Mouse (Mus musculus): ENCODE data around the gene 1700018F24Rik.
"Not testable (repeated sequence)": the region's sequence is repeated elsewhere in the genome, so short reads cannot be mapped to it uniquely, and the experiment has no call there.

GRCm38 (mm10) chr5:145054187-145054586 is 11.4 kb downstream of the 1700018F24Rik start:
- TF ChIP-seq CTCF (IDR thresholded peaks at IDR 0.05; ENCODE audit: control insufficient read depth, insufficient read depth, insufficient read length); MYOD1 (IDR thresholded peaks at IDR 0.05; ENCODE audit: control insufficient read depth, insufficient read length, low read depth); MAX (IDR thresholded peaks at IDR 0.05): not testable (repeated sequence)

Data from C2C12 (cell line).